ENCODE assay signal across 9 mouse cellular contexts in genomic region chr11:94281199-94282181, GRCm38 (mm10). TPM values are rescaled to one million over a fixed set of nuclear protein-coding genes. Genes with fewer than 3 reads are reported as not detected.
DNase-seq lines count a peak whose midpoint lies in the region; ATAC-seq and TF ChIP-seq lines count a peak whose summit lies in the region.
"Had no signal": no experiment of that assay in that cellular context is flagged by ENCODE, and none has a peak within 500 bp of the region (broad histone marks: within the 10 kb centered on the region; RNA-seq: fewer than 3 reads in every experiment).

Gene Gm21885 (plus strand): TSS chr11:94281873.

- no peak within 1 kb of the TSS for H3K4me3 ChIP-seq in layer of hippocampus, adult 2 months

- ATAC-seq in erythroblast, adult 5-6 weeks (replicated peaks; ENCODE audit: low FRiP score, poor library complexity, severe bottlenecking), result 0 out of 2 replicates have a peak, but pooled peaks have one; percentile 22
- peak; percentile 49 for ATAC-seq in megakaryocyte-erythroid progenitor cell, adult 5-6 weeks (replicated peaks; ENCODE audit: low FRiP score, low TSS enrichment, poor library complexity, severe bottlenecking)

- intact Hi-C loops in heart, postnatal 14 days (cut with DNase I), result no loop called here

- no peak for DNase-seq in layer of hippocampus, adult 2 months (ENCODE audit: low spot score in 2 of 2)
- DNase-seq in layer of hippocampus, adult 18-20 months (ENCODE audit: low spot score in 2 of 2), result no peak
- peak; percentile 40 to 60 for DNase-seq in heart, postnatal 14 days
- DNase-seq in lung, postnatal 25 days (ENCODE audit: low spot score), result no peak
- no peak for DNase-seq in ovary, postnatal 10 days (ENCODE audit: low spot score)
- DNase-seq: kidney, adult 11 months had no signal

- no peak for TF ChIP-seq CTCF in layer of hippocampus, adult 2 months (conservative IDR thresholded peaks at IDR 0.05)

- peak within 1 kb of the TSS; percentile 3; the same call in 1 of the 2 replicates for H3K27ac ChIP-seq in layer of hippocampus, adult 2 months
- H3K27ac ChIP-seq: macrophage had no signal

RNA-seq across cellular contexts. Expression of gene Gm21885, which starts in this region (rescaled TPM):
- not detected for total RNA-seq in layer of hippocampus, adult 2 months (2021)
- not detected for total RNA-seq in layer of hippocampus, adult 18-20 months (2021)
- total RNA-seq in erythroblast, adult 5-6 weeks (2015; ENCODE audit: low replicate concordance), result not detected in 2 replicates
- total RNA-seq in erythroblast, adult 5-6 weeks (2017; ENCODE audit: low replicate concordance), result not detected in 2 replicates
- not detected for total RNA-seq in heart, postnatal 14 days (2021)
- total RNA-seq in megakaryocyte-erythroid progenitor cell, adult 5-6 weeks (2014; fragmentation: Nextera tagmentation), result not detected in 2 replicates
- not detected in 2 replicates for total RNA-seq in megakaryocyte-erythroid progenitor cell, adult 5-6 weeks (2017)

Comparison
In these comparisons a context has a peak if more than half of its experiments do, and no peak if none do; other contexts are left out.
1. Peak in ATAC-seq in erythroblast, adult 5-6 weeks; RNA of the gene not detected or under 1 TPM.
2. Peak in DNase-seq in heart, postnatal 14 days; RNA of the gene not detected or under 1 TPM.
3. Peak in ATAC-seq in megakaryocyte-erythroid progenitor cell, adult 5-6 weeks; RNA of the gene not detected or under 1 TPM.